Mouse (Mus musculus): ENCODE measurements around the gene Cdhr3.
"Not testable (repeated sequence)": the region's sequence is repeated elsewhere in the genome, so short reads cannot be mapped to it uniquely, and the experiment has no call there.

Gene Cdhr3

GRCm38 (mm10) chr12:33005858-33006257 is 86.8 kb downstream of the Cdhr3 start:
- no peak for DNase-seq (ENCODE audit: low read depth)

GRCm38 (mm10) chr12:33003339-33003965 is 89.2 kb downstream of the Cdhr3 start:
- no peak for DNase-seq (ENCODE audit: low read depth)

GRCm38 (mm10) chr12:33000402-33000801 is 92.3 kb downstream of the Cdhr3 start:
- no peak for DNase-seq (ENCODE audit: low read depth)

- not testable (repeated sequence) for DNase-seq (ENCODE audit: low read depth)
Observed at GRCm38 (mm10) chr12:32999778-33000177, 92.9 kb downstream of the Cdhr3 start.

GRCm38 (mm10) chr12:32998766-32999165 is 93.9 kb downstream of the Cdhr3 start:
- no peak for DNase-seq (ENCODE audit: low read depth)

GRCm38 (mm10) chr12:32995081-32995834 is 97.4 kb downstream of the Cdhr3 start:
- DNase-seq (ENCODE audit: low read depth) = no peak

GRCm38 (mm10) chr12:32994081-32994480 is 98.6 kb downstream of the Cdhr3 start:
- DNase-seq (ENCODE audit: low read depth) = no peak

GRCm38 (mm10) chr12:32989731-32990130 is 102.9 kb downstream of the Cdhr3 start:
- DNase-seq (ENCODE audit: low read depth) = no peak

- DNase-seq (ENCODE audit: low read depth) = no peak
Observed at GRCm38 (mm10) chr12:32986284-32986683, 106.4 kb downstream of the Cdhr3 start.

Data from c-Kit-positive CD71-negative TER-119-negative erythroid progenitor cells, embryonic 14.5 days (primary cell).